Mouse (Mus musculus): ENCODE data around the gene Zfp599. TPM values are rescaled to one million over a fixed set of nuclear protein-coding genes. Genes with fewer than 3 reads are reported as not detected.

Zfp599 gene
- total RNA-seq (2023), result under 1 TPM; 0.31 to 0.40 TPM

DNA sequence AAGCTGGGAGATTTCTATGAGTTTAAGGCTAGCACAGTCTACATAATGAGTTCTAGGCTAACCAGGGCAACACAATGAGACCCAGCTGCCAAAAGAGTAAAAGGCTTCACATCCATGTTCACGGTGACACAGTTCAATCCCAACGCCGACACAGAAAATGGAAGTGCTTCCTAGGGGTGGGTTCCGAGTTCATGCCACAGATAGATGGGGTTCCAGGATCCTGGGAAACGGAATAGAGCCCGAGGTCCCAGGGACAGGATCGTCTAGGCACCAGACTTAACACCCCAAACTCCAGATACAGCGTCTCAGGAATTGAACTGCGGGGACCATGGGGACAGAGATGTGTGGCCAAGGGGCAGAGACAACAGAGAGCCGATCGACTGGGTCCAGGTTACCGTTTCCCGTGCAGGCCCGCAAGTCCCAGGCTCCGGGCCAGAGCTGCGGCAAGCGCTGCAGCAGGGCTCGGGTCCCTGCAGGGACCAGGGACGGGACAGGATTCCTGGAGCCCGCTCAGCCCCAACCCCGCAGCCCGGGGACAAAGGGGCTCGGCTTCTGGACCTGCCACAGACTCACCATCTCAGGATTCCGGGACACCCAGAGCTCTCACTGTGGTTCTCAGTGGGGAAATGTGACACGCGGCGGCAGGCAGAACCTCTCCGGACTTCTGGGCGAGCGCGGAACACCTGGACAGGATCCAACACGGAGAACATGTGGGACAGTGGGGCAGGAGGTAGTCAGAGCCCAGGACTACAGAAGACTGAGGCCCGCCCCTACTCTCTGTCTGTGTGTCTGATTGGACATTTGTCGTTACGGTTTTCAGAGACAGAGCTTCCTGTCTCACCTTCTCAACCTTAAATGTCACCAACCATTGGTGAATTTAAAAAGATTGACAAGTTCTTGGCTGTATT, at the start of gene Zfp599:
Gene Zfp599 (minus strand): TSS at position 712 of the 908 bp plus-strand sequence.

DNA sequence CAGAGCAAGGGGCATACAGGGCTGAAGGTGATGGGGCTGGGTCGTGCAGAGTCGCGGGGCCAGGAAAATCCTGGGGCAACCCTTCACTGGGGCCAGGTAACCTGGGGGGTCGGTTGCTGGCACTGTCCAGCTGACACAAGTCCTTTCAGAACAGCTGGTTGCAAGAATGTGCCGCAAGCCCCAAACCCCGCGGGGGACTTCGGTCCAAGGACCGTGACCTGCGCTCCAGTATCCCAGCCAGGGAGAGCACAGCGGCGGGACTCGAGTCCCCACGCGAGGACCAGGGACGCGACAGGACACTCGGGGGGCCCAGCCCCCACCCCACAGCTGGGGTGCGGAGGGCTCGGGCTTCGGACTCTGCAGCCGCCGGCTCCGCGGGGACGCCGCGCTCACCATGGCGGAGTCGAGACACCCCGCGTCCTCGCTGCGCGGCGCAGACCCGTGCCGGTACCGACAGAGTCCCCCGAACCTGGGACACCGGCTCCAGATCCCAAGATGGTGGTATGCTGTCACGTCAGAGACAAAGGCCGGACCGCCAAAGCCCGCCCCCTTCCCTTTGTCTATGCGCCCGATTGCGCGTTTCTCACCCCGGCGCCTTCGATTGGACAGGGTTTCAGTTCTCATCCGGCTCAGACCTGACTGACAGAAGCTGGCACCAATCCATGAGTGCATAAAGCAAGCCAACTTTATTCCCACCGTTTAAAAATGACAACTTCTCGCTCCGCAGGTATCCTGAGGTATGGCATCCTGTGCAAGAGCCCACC, 47.6 kb upstream of the Zfp599 start, which contains the start of gene Zfp810:
Gene Zfp810 (minus strand): TSS at position 493 of the 764 bp plus-strand sequence.

DNA sequence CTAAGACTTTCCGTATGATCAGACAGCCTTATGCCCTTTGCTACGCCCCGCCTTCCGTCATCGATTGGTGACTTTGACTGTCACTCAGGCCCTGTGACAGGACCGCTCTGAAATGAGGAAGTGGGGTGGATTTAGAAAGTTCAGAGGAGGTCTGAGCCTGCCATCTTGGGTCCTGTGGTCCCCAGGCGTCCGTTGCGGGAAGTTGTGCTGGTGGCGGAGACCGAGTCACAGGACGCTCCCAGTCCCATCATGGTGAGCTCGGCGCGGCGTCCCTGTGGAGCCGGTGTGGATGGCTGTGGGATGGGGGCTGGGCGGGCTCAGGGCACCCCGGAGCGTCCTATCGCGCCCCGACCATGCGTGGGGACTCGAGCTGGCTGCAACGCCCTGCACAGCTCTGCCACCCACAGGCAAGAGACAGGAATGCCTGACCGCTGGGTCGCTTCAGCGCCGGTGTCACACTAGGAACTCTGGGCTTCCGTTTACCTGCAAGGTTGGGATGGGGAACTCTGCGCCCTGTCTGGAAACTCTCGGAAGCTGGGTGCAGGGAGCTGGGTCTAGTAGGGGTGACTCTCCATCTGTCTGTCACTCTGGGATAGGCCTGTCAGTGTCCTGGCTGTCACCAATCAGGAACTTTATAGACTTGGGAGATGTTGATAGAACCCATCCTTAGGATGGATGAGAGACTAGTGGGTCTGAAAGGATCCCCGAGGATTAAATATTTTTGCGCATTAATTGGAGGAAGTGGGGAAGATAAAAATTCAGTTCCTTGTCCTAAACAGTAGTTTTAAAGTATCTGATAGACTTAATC, 33.9 kb downstream of the Zfp599 start, which contains the start of gene Zfp809:
Gene Zfp809 (plus strand): TSS at position 134 of the 808 bp plus-strand sequence.

Other genes starting within 250 kb of the Zfp599 start
- gene Elavl3, start 207.9 kb downstream of the Zfp599 start, total RNA-seq (2023), result not detected
- gene Gm49318, start 188.6 kb downstream of the Zfp599 start, total RNA-seq (2023), result not detected
- 10 to 100 TPM in 1 of 2 experiments, 1 to 10 TPM in 1; 8.4 to 12.0 TPM for gene Zfp653, start 188.5 kb downstream of the Zfp599 start, total RNA-seq (2023)
- gene Ecsit, start 174.5 kb downstream of the Zfp599 start, total RNA-seq (2023), result 1 to 10 TPM; 7.1 to 8.9 TPM
- gene Cnn1, start 160.7 kb downstream of the Zfp599 start, total RNA-seq (2023), result not detected
- 10 to 100 TPM; 35.8 to 42.7 TPM for gene Elof1, start 142.7 kb downstream of the Zfp599 start, total RNA-seq (2023)
- gene Acp5, start 124.2 kb downstream of the Zfp599 start, total RNA-seq (2023), result 10 to 100 TPM; 17.1 to 26.9 TPM
- gene Pigyl, start 103.0 kb downstream of the Zfp599 start, total RNA-seq (2023), result 10 to 100 TPM; 14.6 to 16.6 TPM
- not detected for gene Zfp872, start 71.8 kb downstream of the Zfp599 start, total RNA-seq (2023)
- gene Zfp809, start 34.2 kb downstream of the Zfp599 start, total RNA-seq (2023), result 10 to 100 TPM; 15.5 TPM
- 1 to 10 TPM; 6.8 to 8.8 TPM for gene Zfp810, start 47.8 kb upstream of the Zfp599 start, total RNA-seq (2023)
- gene Anln, start 129.3 kb upstream of the Zfp599 start, total RNA-seq (2023), result 10 to 100 TPM; 39.0 to 49.7 TPM
- gene 9530077C05Rik, start 151.6 kb upstream of the Zfp599 start, total RNA-seq (2023), result 1 to 10 TPM; 5.8 to 7.8 TPM
- not detected for gene Gm17545, start 194.4 kb upstream of the Zfp599 start, total RNA-seq (2023)
- 10 to 100 TPM; 53.1 to 53.2 TPM for gene Rp9, start 209.8 kb upstream of the Zfp599 start, total RNA-seq (2023)
- 10 to 100 TPM; 12.3 to 13.9 TPM for gene Bbs9, start 215.8 kb upstream of the Zfp599 start, total RNA-seq (2023)